Mouse (Mus musculus): ENCODE measurements around the gene Adcy5.

DNA sequence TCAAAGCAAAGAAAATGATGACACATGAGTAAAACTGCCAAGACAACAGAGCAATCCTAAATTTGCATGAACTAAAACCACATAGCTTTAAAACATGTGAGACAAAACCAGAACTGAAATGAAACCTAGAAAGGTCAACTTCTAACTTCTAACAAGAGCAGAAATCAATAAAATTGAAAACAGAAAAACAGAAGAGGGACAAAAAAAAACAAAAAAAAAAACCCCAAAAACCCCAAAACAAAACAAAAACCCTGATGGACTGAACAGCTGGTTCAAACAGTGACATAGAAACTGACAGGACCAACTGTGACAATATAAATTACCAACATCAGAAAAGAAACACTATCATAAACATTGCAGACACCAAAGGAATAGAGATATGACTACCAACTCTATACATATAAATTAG lies 162.2 kb downstream of the Adcy5 start:
- TF ChIP-seq CTCF (IDR thresholded peaks at IDR 0.05; ENCODE audit: low read depth) (no peak), EP300 (IDR thresholded peaks at IDR 0.05; ENCODE audit: low read depth) (no peak)
